Mouse (Mus musculus) kidney, embryonic 16.5 days (tissue): ENCODE results near the gene Mapk6. TPM values are rescaled to one million over a fixed set of nuclear protein-coding genes. Genes with fewer than 3 reads are reported as not detected.

Source experiments
- polyA plus RNA-seq: library from polyadenylated mRNA; unstranded; fragments of >200 nt; fragmentation: Nextera tagmentation; extraction: Ambion mirVana; gene quantifications from 2 replicates; pipeline ENCODE4 v1.2.1, GENCODE M21; 2015

Gene Mapk6
- polyA plus RNA-seq, 1 experiment from 2014 or later, result 55.0 TPM

Other genes with a start within 250 kb of the Mapk6 start
- gene Myo5c, start 178.0 kb downstream of the Mapk6 start, polyA plus RNA-seq, result 4.0 and 5.0 TPM in 2 replicates
- gene Gnb5, start 103.7 kb downstream of the Mapk6 start, polyA plus RNA-seq, result 30.3 and 30.9 TPM in 2 replicates
- not detected in 2 replicates for gene Bcl2l10, start 62.2 kb downstream of the Mapk6 start, polyA plus RNA-seq
- 40.1 and 43.1 TPM in 2 replicates for gene Leo1, start 31.5 kb upstream of the Mapk6 start, polyA plus RNA-seq
- gene Tmod3, start 149.7 kb upstream of the Mapk6 start, polyA plus RNA-seq, result 157 and 167 TPM in 2 replicates
- 19.7 and 20.8 TPM in 2 replicates for gene Tmod2, start 201.3 kb upstream of the Mapk6 start, polyA plus RNA-seq
- 31.0 and 31.5 TPM in 2 replicates for gene Lysmd2, start 215.7 kb upstream of the Mapk6 start, polyA plus RNA-seq